Mouse (Mus musculus) liver, adult 2 months (tissue): ENCODE results near the gene Fcnb.

Experiments
- CTCF ChIP-seq: fragments of 200-500 bp; IDR thresholded peaks from 2 replicates; pipeline ENCODE4 v1.5.1; 2011; ENCODE audit warnings: low read depth, low read length, control low read depth
- POLR2A ChIP-seq: fragments of 200-500 bp; IDR thresholded peaks from 2 replicates; pipeline ENCODE4 v1.6.1; 2011; ENCODE audit warnings: low read length, control low read depth; ENCODE audit not compliant: insufficient read depth; ENCODE audit errors: extremely low read depth

- TF ChIP-seq POLR2A (no peak), CTCF (no peak)
Observed at GRCm38 (mm10) chr2:28123910-28124309, 39.2 kb upstream of the Fcnb start.
